Mouse (Mus musculus): ENCODE measurements at regions not wholly inside any gene's neighbourhood (a gene's known extent, or its start where the extent isn't known, plus 50 kb on each side); places are given as distances from the start of the nearest gene placed in this dataset.

- no peak overlapping the region for H3K27ac ChIP-seq
- ATAC-seq (ENCODE audit: insufficient number of reproducible peaks, insufficient read depth, low FRiP score, low TSS enrichment, low read depth) = no peak
- 25% methylated on average over 8 of the region's 8 CpGs for WGBS
Measured at GRCm38 (mm10) chr2:106461021-106461420, 232.0 kb upstream of the Mpped2 start.

GRCm38 (mm10) chr2:106461490-106461889, 231.6 kb upstream of the Mpped2 start:
- no peak for ATAC-seq (ENCODE audit: insufficient number of reproducible peaks, insufficient read depth, low FRiP score, low TSS enrichment, low read depth)
- WGBS = 33% methylated on average over 7 of the region's 7 CpGs
- H3K4me2 ChIP-seq = peak overlapping the region; percentile 14; the same call in 1 of the 2 replicates
- no peaks in the 10 kb centered on the region for H3K36me3 ChIP-seq
- no peak overlapping the region for H3K4me3 ChIP-seq
- no peaks in the 10 kb centered on the region for H3K27me3 ChIP-seq
- H3K27ac ChIP-seq = no peak overlapping the region
- H3K9me3 ChIP-seq = no peaks in the 10 kb centered on the region
- peaks cover 20% of the 10 kb centered on the region for H3K4me1 ChIP-seq
- no peak overlapping the region for H3K9ac ChIP-seq

More at GRCm38 (mm10) chr2:106461021-106461420, 232.0 kb upstream of the Mpped2 start:
- Histone ChIP-seq H3K9me3 (no peaks in the 10 kb centered on the region), H3K36me3 (no peaks in the 10 kb centered on the region), H3K4me2 (peak overlapping the region; percentile 14), H3K9ac (no peak overlapping the region), H3K4me3 (no peak overlapping the region), H3K4me1 (peaks cover 20% of the 10 kb centered on the region), H3K27me3 (no peaks in the 10 kb centered on the region)

GRCm38 (mm10) chr2:106461973-106462637, 231.0 kb upstream of the Mpped2 start:
- no peaks in the 10 kb centered on the region for H3K36me3 ChIP-seq
- no peak for ATAC-seq (ENCODE audit: insufficient number of reproducible peaks, insufficient read depth, low FRiP score, low TSS enrichment, low read depth)
- H3K9me3 ChIP-seq = no peaks in the 10 kb centered on the region
- no peaks in the 10 kb centered on the region for H3K27me3 ChIP-seq
- peaks cover 20% of the 10 kb centered on the region for H3K4me1 ChIP-seq
- H3K27ac ChIP-seq = no peak overlapping the region
- no peak overlapping the region for H3K9ac ChIP-seq
- no peak overlapping the region for H3K4me2 ChIP-seq
- no peak overlapping the region for H3K4me3 ChIP-seq
- WGBS = 22% methylated on average over 12 of the region's 12 CpGs

GRCm38 (mm10) chr2:106465055-106465454, 228.0 kb upstream of the Mpped2 start:
- no peaks in the 10 kb centered on the region for H3K36me3 ChIP-seq
- ATAC-seq (ENCODE audit: insufficient number of reproducible peaks, insufficient read depth, low FRiP score, low TSS enrichment, low read depth) = no peak
- 64% methylated on average over 3 of the region's 3 CpGs for WGBS
- H3K4me3 ChIP-seq = no peak overlapping the region
- H3K4me1 ChIP-seq = peaks cover 20% of the 10 kb centered on the region
- H3K9ac ChIP-seq = no peak overlapping the region
- no peaks in the 10 kb centered on the region for H3K9me3 ChIP-seq
- H3K27me3 ChIP-seq = no peaks in the 10 kb centered on the region
- no peak overlapping the region for H3K4me2 ChIP-seq
- no peak overlapping the region for H3K27ac ChIP-seq

GRCm38 (mm10) chr2:106465831-106466230, 227.2 kb upstream of the Mpped2 start:
- no peak for ATAC-seq (ENCODE audit: insufficient number of reproducible peaks, insufficient read depth, low FRiP score, low TSS enrichment, low read depth)
- Histone ChIP-seq H3K4me1 (peaks cover 17% of the 10 kb centered on the region), H3K36me3 (no peaks in the 10 kb centered on the region), H3K9me3 (no peaks in the 10 kb centered on the region), H3K27me3 (no peaks in the 10 kb centered on the region), H3K9ac (no peak overlapping the region), H3K27ac (no peak overlapping the region), H3K4me3 (no peak overlapping the region), H3K4me2 (no peak overlapping the region)
- 79% methylated on average over 3 of the region's 3 CpGs for WGBS

- Histone ChIP-seq H3K9ac (no peak overlapping the region), H3K4me3 (no peak overlapping the region), H3K36me3 (no peaks in the 10 kb centered on the region), H3K4me1 (no peaks in the 10 kb centered on the region), H3K27me3 (no peaks in the 10 kb centered on the region), H3K4me2 (no peak overlapping the region), H3K27ac (no peak overlapping the region), H3K9me3 (no peaks in the 10 kb centered on the region)
- ATAC-seq (ENCODE audit: insufficient number of reproducible peaks, insufficient read depth, low FRiP score, low TSS enrichment, low read depth) = no peak
- 78% methylated on average over 2 of the region's 2 CpGs for WGBS
Measured at GRCm38 (mm10) chr2:106469196-106469595, 223.9 kb upstream of the Mpped2 start.

GRCm38 (mm10) chr2:106473458-106473857, 219.6 kb upstream of the Mpped2 start:
- Histone ChIP-seq H3K4me3 (no peak overlapping the region), H3K9ac (no peak overlapping the region), H3K36me3 (no peaks in the 10 kb centered on the region), H3K9me3 (no peaks in the 10 kb centered on the region), H3K4me1 (no peaks in the 10 kb centered on the region), H3K4me2 (no peak overlapping the region), H3K27ac (no peak overlapping the region), H3K27me3 (no peaks in the 10 kb centered on the region)
- 80% methylated on average over 3 of the region's 3 CpGs for WGBS
- ATAC-seq (ENCODE audit: insufficient number of reproducible peaks, insufficient read depth, low FRiP score, low TSS enrichment, low read depth) = no peak

GRCm38 (mm10) chr2:106477991-106478390, 215.1 kb upstream of the Mpped2 start:
- Histone ChIP-seq H3K36me3 (no peaks in the 10 kb centered on the region), H3K27ac (no peak overlapping the region), H3K9me3 (no peaks in the 10 kb centered on the region), H3K4me3 (no peak overlapping the region), H3K4me2 (no peak overlapping the region), H3K9ac (no peak overlapping the region), H3K27me3 (no peaks in the 10 kb centered on the region), H3K4me1 (no peaks in the 10 kb centered on the region)
- 72% methylated on average over 2 of the region's 2 CpGs for WGBS
- ATAC-seq (ENCODE audit: insufficient number of reproducible peaks, insufficient read depth, low FRiP score, low TSS enrichment, low read depth) = no peak

- no peaks in the 10 kb centered on the region for H3K27me3 ChIP-seq
- no peak overlapping the region for H3K4me3 ChIP-seq
- no peaks in the 10 kb centered on the region for H3K36me3 ChIP-seq
- no peak overlapping the region for H3K9ac ChIP-seq
- ATAC-seq (ENCODE audit: insufficient number of reproducible peaks, insufficient read depth, low FRiP score, low TSS enrichment, low read depth) = no peak
- no peak overlapping the region for H3K4me2 ChIP-seq
- H3K27ac ChIP-seq = no peak overlapping the region
- 59% methylated on average over 5 of the region's 5 CpGs for WGBS
- H3K4me1 ChIP-seq = 0 out of 2 replicates have a peak, but pooled peaks cover 6% of the 10 kb centered on the region
- H3K9me3 ChIP-seq = no peaks in the 10 kb centered on the region
Measured at GRCm38 (mm10) chr2:106487335-106488082, 205.6 kb upstream of the Mpped2 start.

- H3K4me3 ChIP-seq = no peak overlapping the region
- H3K4me2 ChIP-seq = no peak overlapping the region
- ATAC-seq (ENCODE audit: insufficient number of reproducible peaks, insufficient read depth, low FRiP score, low TSS enrichment, low read depth) = no peak
- no peaks in the 10 kb centered on the region for H3K9me3 ChIP-seq
- H3K9ac ChIP-seq = no peak overlapping the region
- H3K36me3 ChIP-seq = no peaks in the 10 kb centered on the region
- H3K27me3 ChIP-seq = no peaks in the 10 kb centered on the region
- H3K4me1 ChIP-seq = peaks cover 16% of the 10 kb centered on the region
- H3K27ac ChIP-seq = no peak overlapping the region
Measured at GRCm38 (mm10) chr2:106498735-106499134, 194.3 kb upstream of the Mpped2 start.

GRCm38 (mm10) chr2:106499227-106499928, 193.7 kb upstream of the Mpped2 start:
- WGBS = 25% methylated on average over 3 of the region's 3 CpGs

More at GRCm38 (mm10) chr2:106499227-106499928, 193.7 kb upstream of the Mpped2 start:
- Histone ChIP-seq H3K4me1 (peaks cover 16% of the 10 kb centered on the region), H3K9me3 (no peaks in the 10 kb centered on the region), H3K9ac (no peak overlapping the region), H3K4me2 (no peak overlapping the region), H3K36me3 (no peaks in the 10 kb centered on the region), H3K4me3 (no peak overlapping the region), H3K27me3 (no peaks in the 10 kb centered on the region), H3K27ac (peak overlapping the region; percentile 23; the same call in 1 of the 2 replicates)
- ATAC-seq (ENCODE audit: insufficient number of reproducible peaks, insufficient read depth, low FRiP score, low TSS enrichment, low read depth) = no peak
